Mouse (Mus musculus): ENCODE data around the gene Rufy4.
A peak's percentile ranks its signal among the peaks of the same experiment; 100 is the strongest.

The Rufy4 gene

GRCm38 (mm10) chr1:74106214-74106613, 19.1 kb upstream of the Rufy4 start:
- DNase-seq (ENCODE audit: low spot score): no peak

- DNase-seq (ENCODE audit: low spot score): no peak
Measured at GRCm38 (mm10) chr1:74107931-74108618, 17.3 kb upstream of the Rufy4 start.

GRCm38 (mm10) chr1:74109670-74110069, 15.7 kb upstream of the Rufy4 start:
- DNase-seq (ENCODE audit: low spot score): no peak

- no peak for DNase-seq (ENCODE audit: low spot score)
Measured at GRCm38 (mm10) chr1:74110932-74111695, 14.2 kb upstream of the Rufy4 start.

- DNase-seq (ENCODE audit: low spot score): no peak
Measured at GRCm38 (mm10) chr1:74111696-74112030, 13.7 kb upstream of the Rufy4 start.

GRCm38 (mm10) chr1:74113071-74113470, 12.3 kb upstream of the Rufy4 start:
- DNase-seq (ENCODE audit: low spot score): no peak

- no peak for DNase-seq (ENCODE audit: low spot score)
Measured at GRCm38 (mm10) chr1:74117876-74118275, 7.5 kb upstream of the Rufy4 start.

- DNase-seq (ENCODE audit: low spot score): no peak
Measured at GRCm38 (mm10) chr1:74119115-74119514, 6.2 kb upstream of the Rufy4 start.

GRCm38 (mm10) chr1:74121138-74121537, 4.2 kb upstream of the Rufy4 start:
- no peak for DNase-seq (ENCODE audit: low spot score)

- DNase-seq (ENCODE audit: low spot score): peak; percentile 76
Measured at GRCm38 (mm10) chr1:74121821-74122576, 3.3 kb upstream of the Rufy4 start.

GRCm38 (mm10) chr1:74123215-74123614, 2.1 kb upstream of the Rufy4 start:
- DNase-seq (ENCODE audit: low spot score): peak; percentile 26

- DNase-seq (ENCODE audit: low spot score): peak; percentile 55
Measured at GRCm38 (mm10) chr1:74124021-74124981, 1.0 kb upstream of the Rufy4 start, which contains the start of gene Tns1. TSS of gene Tns1 (minus strand) at chr1:74124449.

GRCm38 (mm10) chr1:74130883-74131659, 5.7 kb downstream of the Rufy4 start:
- no peak for DNase-seq (ENCODE audit: low spot score)

GRCm38 (mm10) chr1:74132011-74132410, 6.7 kb downstream of the Rufy4 start:
- DNase-seq (ENCODE audit: low spot score): no peak

GRCm38 (mm10) chr1:74133954-74134353, 8.6 kb downstream of the Rufy4 start:
- DNase-seq (ENCODE audit: low spot score): no peak

- no peak for DNase-seq (ENCODE audit: low spot score)
Measured at GRCm38 (mm10) chr1:74135326-74135950, 10.1 kb downstream of the Rufy4 start.

GRCm38 (mm10) chr1:74139415-74139814, 14.1 kb downstream of the Rufy4 start:
- DNase-seq (ENCODE audit: low spot score): no peak

- no peak for DNase-seq (ENCODE audit: low spot score)
Measured at GRCm38 (mm10) chr1:74141781-74142180, 16.4 kb downstream of the Rufy4 start.

GRCm38 (mm10) chr1:74149106-74149885, 24.0 kb downstream of the Rufy4 start:
- DNase-seq (ENCODE audit: low spot score): no peak

GRCm38 (mm10) chr1:74150101-74150500, 24.8 kb downstream of the Rufy4 start:
- no peak for DNase-seq (ENCODE audit: low spot score)
